Mouse (Mus musculus) cortical plate, adult 2 months (tissue): ENCODE measurements around the gene Neurl3.

Experiments
- CTCF ChIP-seq: fragments of 200-500 bp; IDR thresholded peaks from 2 replicates; pipeline ENCODE4 v1.5.1; 2011; ENCODE audit warnings: mild to moderate bottlenecking, control low read depth, low read length; ENCODE audit not compliant: insufficient read depth; ENCODE audit errors: extremely low read depth
- POLR2A ChIP-seq: fragments of 200-500 bp; IDR thresholded peaks from 2 replicates; pipeline ENCODE4 v1.6.1; 2011; ENCODE audit warnings: mild to moderate bottlenecking, low read length, control low read depth; ENCODE audit not compliant: insufficient read depth; ENCODE audit errors: extremely low read depth

- TF ChIP-seq CTCF (no peak), POLR2A (no peak)
Observed at GRCm38 (mm10) chr1:36228461-36228860, 46.0 kb downstream of the Neurl3 start.
